Mouse (Mus musculus): ENCODE results near the gene Fam98a.

The Fam98a gene

DNA sequence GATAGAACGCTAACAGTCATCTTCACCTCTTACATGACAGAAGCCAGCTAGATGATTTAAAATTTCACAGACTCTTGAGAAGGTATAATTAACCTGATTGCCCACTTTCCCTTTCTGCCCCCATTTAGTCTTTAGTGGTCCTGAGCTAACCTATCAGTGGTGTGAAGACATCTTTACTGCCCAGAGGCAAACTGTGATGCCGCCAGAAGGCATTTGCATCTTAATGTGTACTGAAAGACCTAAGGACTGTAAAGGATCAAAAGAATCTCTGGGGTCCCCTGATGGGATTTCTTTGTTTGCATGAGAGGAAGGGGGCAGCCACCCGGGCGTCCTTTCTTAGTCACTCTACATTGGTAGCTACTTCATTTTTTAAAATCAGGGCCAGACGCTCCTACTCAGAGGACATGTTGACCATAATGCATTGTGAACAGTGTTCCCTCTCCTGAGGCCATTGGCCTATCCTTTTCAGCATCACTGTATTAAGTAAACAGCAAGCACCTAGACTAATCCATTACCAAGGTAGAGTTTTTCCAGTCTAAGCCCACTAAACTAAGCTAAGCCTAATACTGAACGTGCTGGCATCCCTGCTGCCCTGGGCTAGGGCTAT, 30.4 kb downstream of the Fam98a start:
- DNase-seq: no peak

DNA sequence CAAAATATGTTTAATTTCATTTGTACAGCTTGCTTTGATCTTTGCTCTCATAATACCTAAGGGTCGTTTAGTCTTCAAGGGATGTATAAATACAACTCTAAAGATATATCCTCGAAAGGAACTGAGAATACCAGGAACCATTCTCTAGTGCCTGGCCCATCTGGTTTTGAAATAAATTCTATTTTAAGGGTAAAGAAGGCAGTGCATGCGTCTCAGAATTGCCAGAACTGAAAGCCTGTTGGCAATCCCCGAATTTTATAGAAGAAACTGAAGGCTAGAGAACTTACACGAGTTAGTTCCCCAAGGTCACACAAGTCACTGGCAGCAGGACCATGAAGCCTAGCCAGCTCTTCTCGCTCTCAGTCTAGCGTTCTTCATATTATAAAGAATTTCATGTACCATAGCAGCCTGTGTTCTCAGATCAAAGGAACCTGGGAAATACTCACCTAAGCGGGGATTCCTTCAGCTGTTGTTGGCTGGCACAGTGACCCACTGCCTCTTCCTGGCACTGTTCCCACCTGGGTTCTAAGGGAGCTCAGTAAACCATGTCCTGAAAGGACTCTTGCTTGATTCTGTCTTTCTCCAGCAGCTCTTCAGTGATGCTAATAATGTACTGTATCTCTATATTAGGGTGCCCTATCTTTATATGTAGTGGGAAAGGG, 32.4 kb downstream of the Fam98a start:
- no peak for DNase-seq

DNA sequence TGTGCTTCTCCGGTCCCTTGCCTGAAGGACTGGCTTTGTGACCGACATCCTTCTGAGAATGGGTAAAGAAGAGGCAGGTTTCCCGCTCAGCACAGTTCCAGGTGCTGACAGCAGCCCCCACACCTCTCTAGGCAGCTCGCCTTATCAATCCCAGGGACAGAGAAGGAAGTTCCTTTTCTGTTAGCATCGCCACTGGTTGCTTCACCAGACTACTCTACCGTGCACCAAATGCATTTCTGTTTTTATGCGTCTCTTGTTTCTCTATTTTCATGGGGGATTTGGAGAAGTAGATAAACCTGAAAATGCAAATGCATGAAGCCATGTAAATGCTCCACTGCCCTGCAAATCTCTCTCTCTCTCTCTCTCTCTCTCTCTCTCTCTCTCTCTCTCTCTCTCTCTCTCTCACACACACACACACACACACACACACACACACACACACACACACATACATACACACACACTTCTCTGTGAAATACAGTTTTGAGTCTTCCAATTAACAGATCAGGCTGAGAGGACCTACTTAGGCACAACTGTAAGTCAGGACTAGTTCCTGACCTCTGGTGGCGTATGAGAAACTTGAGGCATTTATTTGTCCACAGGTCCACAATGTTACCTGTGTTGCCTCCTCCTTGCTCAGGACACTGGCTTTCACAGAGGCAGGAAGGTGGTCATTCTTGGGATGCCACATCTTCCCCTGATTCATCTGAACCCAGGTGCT, 33.4 kb downstream of the Fam98a start:
- no peak for DNase-seq

DNA sequence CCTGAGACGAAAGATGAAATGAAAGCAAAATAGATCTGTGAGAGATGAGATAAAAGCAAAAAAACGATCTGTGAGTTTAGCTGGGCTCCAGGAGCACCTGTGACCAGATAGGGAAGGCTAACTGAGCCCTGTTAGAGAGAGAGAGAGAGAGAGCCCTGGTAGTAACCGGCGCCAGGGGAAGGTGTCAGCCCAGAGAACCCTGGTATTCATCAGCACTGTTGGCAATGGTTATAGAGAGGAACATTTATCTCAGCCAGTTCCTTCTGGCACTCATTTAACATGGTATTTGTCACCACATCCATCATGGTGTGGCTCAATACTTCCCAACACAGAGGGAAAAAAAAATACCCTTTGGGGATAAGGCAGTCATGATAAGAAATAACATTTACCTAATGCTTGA, 35.2 kb downstream of the Fam98a start:
- DNase-seq: no peak

DNA sequence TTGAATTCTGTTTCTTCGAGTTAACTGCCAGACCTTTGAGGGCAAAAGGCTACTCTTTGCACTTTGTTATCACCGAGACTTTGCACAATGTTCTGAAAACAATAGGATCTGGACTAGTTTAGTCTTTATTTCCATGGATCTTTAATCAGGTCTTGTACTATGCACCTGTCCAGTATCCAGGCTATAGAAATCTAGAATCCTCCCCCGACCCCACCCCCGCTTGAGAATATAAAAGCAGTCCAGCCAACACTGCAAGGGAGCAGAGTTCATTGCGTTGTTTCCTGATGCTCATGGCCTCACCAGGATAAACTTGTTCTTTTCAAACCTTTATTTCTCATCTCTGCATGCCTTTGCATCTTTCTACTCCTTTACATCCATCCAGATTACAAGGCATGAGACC, 42.5 kb downstream of the Fam98a start:
- DNase-seq: no peak

DNA sequence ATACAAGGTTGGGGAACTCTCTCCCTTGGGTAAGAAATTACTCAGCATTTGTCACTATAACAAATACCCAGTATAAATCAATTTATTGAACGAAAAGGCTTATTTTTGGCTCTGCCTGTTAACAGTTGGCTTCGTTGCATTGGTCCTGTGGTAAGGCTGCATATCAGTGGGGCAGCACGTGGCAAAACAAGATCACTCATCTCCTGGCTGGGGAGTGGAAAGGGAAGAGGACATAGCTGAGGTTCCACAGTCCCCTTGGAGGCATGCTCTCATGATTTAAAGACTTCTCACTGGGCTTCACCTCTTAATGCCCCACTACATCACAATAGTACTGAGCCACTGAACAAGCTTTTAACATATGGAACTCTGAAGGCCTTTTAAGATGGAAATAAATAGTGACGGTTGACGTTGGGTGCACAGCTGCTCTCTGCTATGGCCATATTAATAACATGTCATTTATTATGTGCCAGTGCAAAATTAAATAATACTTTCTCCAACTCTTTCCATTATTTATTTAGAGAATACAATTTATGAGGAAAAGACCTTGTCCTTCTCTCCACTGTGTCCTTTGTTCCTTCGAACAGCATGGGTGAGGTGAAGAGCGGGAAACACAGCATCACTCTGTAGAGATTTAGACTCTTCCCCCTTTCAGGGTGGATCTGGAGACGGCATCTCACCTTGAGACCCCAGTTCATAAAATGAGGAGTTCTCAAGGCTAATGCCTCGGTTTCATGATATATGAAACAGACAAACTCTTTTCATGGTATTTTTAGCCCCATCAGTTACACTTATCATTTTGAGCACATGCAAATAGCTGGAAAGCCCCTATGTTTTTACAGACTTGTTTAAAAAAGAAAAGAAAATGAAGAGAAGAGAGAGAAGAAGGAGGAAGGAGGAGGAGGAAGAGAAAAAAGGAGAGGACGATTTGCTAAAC, 44.8 kb downstream of the Fam98a start:
- DNase-seq: no peak

DNA sequence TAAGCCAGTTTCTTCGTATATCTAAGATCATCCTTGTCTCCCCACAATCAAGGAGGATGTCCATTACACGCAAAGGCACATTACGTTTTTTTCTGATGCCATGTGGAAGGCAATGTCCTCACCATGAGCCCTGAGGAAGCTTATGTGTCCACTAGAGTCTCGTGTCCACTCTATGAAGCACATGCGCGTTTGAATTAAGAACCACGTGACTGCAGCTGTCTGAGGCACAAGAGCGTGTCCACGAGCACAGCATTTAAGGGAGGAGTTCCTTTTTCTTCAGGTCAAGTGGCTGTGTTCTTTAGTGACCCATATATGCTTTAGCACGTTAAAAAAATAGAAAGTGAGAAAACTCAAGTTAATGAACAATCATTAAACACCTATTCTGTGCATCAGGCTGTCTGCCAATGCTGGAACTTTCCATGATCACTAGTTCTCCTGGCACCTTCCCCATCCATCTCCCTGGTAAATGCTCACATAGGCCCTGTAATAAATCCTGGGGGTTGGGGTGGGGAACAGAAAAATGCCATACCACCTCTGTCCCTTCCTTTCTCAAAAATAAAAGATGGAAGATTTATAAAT, 45.6 kb downstream of the Fam98a start:
- no peak for DNase-seq

DNA sequence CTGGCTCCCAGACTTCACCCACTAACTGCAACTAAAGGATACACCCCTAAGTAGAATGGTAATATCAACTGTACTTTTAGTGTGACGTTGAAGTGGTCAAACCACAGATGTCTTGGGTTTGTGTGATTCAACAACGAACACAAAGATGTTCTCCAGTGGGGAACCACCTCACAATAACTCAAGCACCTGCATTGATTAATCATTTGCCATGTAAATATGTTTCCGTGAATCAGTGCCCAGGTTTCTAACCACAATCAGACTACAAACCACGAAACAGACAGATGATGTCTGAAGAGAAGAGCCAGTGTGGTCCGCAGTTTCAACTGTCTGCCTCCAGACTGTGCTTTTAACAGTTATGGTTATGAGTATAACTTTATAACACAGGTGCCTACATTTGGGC, 46.7 kb downstream of the Fam98a start:
- no peak for DNase-seq

DNA sequence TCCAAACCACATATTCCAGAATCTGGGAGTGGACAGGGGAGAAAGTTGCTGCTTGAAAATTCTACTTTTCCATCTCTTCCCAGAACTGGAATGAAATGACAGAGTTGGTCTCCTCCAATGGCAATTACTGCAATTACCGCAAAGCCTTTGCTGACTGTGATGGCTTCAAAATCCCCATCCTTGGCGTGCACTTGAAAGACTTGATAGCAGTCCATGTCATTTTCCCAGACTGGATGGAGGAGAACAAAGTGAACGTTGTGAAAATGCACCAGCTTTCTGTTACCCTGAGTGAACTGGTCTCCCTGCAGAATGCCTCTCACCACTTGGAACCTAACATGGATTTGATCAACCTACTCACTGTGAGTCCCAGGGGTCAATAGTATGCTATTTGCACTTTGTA, 48.7 kb downstream of the Fam98a start:
- no peak for DNase-seq

DNA sequence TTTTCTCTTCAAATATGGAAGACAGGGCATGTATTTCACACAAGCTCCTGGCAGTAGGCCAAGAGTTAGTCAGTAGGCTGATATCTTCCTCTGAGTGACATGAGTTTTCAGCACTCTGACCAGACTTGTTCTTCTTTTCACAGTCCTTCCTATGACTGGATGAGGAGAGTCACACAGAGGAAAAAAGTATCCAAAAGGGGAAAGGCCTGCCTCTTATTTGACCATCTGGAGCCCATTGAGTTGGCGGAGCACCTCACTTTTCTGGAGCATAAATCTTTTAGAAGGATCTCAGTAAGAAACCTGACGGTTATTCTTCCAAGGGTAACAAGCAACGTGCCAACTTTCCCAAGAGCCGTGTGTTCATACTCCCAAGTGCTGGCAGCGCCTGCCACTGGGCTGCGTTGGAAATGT, 53.5 kb downstream of the Fam98a start:
- no peak for DNase-seq

DNA sequence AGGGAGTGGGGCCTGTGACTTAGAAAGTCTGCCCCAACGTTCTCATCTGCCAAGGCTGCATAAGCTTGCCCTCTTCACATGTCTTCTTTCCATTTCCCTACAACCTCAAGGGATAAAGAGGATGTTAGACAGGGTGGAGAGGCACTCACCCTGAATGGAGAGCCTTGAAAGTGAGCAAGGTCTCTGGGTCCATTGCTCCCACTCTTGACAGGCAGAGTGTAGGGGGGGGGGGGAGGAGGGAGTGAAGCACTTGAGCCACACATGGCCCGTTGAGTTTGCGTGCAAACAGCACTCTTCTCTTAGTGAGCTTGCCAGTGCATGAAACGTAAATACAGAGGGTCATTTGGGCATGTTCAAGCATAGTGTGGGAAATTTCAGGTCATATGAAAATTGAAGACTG, 56.5 kb downstream of the Fam98a start:
- no peak for DNase-seq
